Mouse (Mus musculus) urinary bladder, postnatal 4 days (tissue): ENCODE measurements at regions not wholly inside any gene's neighbourhood (a gene's known extent, or its start where the extent isn't known, plus 50 kb on each side); places are given as distances from the start of the nearest gene placed in this dataset.
"Not testable (repeated sequence)": the region's sequence is repeated elsewhere in the genome, so short reads cannot be mapped to it uniquely, and the experiment has no call there.

Experiments used
- DNase-seq, 2 experiments: peaks; one replicate each; pipeline ENCODE4 v3.0.0; 2021 to 2022; ENCODE audit warnings: low spot score in 2 of 2

- peak; percentile 51 to 86 for DNase-seq
Measured at GRCm38 (mm10) chr8:24386462-24386861, 339.2 kb downstream of the Adam3 start.

- no peak for DNase-seq
Measured at GRCm38 (mm10) chr8:24383963-24384435, 341.7 kb downstream of the Adam3 start.

- DNase-seq = no peak
Measured at GRCm38 (mm10) chr8:24383130-24383962, 342.3 kb downstream of the Adam3 start.

- DNase-seq = no peak
Measured at GRCm38 (mm10) chr8:24381666-24382253, 343.9 kb downstream of the Adam3 start.

- DNase-seq = no peak
Measured at GRCm38 (mm10) chr8:24378070-24378469, 347.6 kb downstream of the Adam3 start.

GRCm38 (mm10) chr8:24376846-24377245, 348.8 kb downstream of the Adam3 start:
- DNase-seq = not testable (repeated sequence)

- DNase-seq = no peak
Measured at GRCm38 (mm10) chr8:24374503-24374902, 351.1 kb downstream of the Adam3 start.

- no peak for DNase-seq
Measured at GRCm38 (mm10) chr8:24372068-24372467, 353.6 kb downstream of the Adam3 start.

- no peak for DNase-seq
Measured at GRCm38 (mm10) chr8:24366000-24366399, 359.7 kb downstream of the Adam3 start.

- DNase-seq = no peak
Measured at GRCm38 (mm10) chr8:24364685-24365084, 361.0 kb downstream of the Adam3 start.

- DNase-seq = no peak
Measured at GRCm38 (mm10) chr8:24359022-24359600, 366.5 kb downstream of the Adam3 start.

GRCm38 (mm10) chr8:24355146-24355545, 370.5 kb downstream of the Adam3 start:
- no peak for DNase-seq

GRCm38 (mm10) chr8:24353842-24354241, 371.8 kb downstream of the Adam3 start:
- no peak for DNase-seq

- no peak for DNase-seq
Measured at GRCm38 (mm10) chr8:24352322-24352721, 373.3 kb downstream of the Adam3 start.

GRCm38 (mm10) chr8:24351760-24352159, 373.9 kb downstream of the Adam3 start:
- no peak for DNase-seq

GRCm38 (mm10) chr8:24346390-24347113, 379.1 kb downstream of the Adam3 start:
- DNase-seq = no peak

- DNase-seq = no peak
Measured at GRCm38 (mm10) chr8:24338694-24339093, 387.0 kb downstream of the Adam3 start.

- no peak for DNase-seq
Measured at GRCm38 (mm10) chr8:24337635-24338034, 388.0 kb downstream of the Adam3 start.

GRCm38 (mm10) chr8:24335709-24336108, 389.9 kb downstream of the Adam3 start:
- no peak for DNase-seq

- DNase-seq = no peak
Measured at GRCm38 (mm10) chr8:24333705-24334104, 391.9 kb downstream of the Adam3 start.

GRCm38 (mm10) chr8:24310893-24311292, 414.8 kb downstream of the Adam3 start:
- DNase-seq = no peak

GRCm38 (mm10) chr8:24294565-24294964, 431.1 kb downstream of the Adam3 start:
- DNase-seq = no peak
